Mouse (Mus musculus) thymus, adult 2 months (tissue): ENCODE results near the gene Zdhhc4. TPM values are rescaled to one million over a fixed set of nuclear protein-coding genes. Genes with fewer than 3 reads are reported as not detected.

Experiments
- DNase-seq: peaks from one replicate; pipeline ENCODE4 v3.0.0; 2021
- H3K27ac ChIP-seq: fragments of 200-500 bp; 2 replicates; pipeline ENCODE4 v1.5.1; 2012; ENCODE audit warnings: low read length, control low read depth; ENCODE audit not compliant: control insufficient read depth, insufficient read depth
- H3K27me3 ChIP-seq: fragments of 200-500 bp; 2 replicates; pipeline ENCODE4 v1.6.1; 2012; ENCODE audit warnings: mild to moderate bottlenecking, low read length, moderate library complexity, mixed read lengths; ENCODE audit not compliant: control insufficient read depth, insufficient read depth
- H3K36me3 ChIP-seq: fragments of 200-500 bp; 2 replicates; pipeline ENCODE4 v1.6.1; 2012; ENCODE audit warnings: mild to moderate bottlenecking, low read length, moderate library complexity; ENCODE audit not compliant: control insufficient read depth, insufficient read depth
- H3K4me1 ChIP-seq: fragments of 200-500 bp; replicated peaks from 2 replicates; pipeline ENCODE4 v1.6.1; 2012; ENCODE audit warnings: low read length; ENCODE audit not compliant: control insufficient read depth, insufficient read depth
- H3K4me3 ChIP-seq: fragments of 200-500 bp; 2 replicates; pipeline ENCODE4 v1.5.1; 2012; ENCODE audit warnings: mild to moderate bottlenecking, low read length, control low read depth, moderate library complexity; ENCODE audit not compliant: control insufficient read depth, insufficient read depth
- CTCF ChIP-seq: fragments of 200-500 bp; IDR thresholded peaks from 2 replicates; pipeline ENCODE4 v1.5.1; 2012; ENCODE audit warnings: mild to moderate bottlenecking, control low read depth, low read length, moderate library complexity, borderline replicate concordance; ENCODE audit not compliant: control insufficient read depth, poor library complexity, insufficient read depth; ENCODE audit errors: extremely low read depth
- POLR2A ChIP-seq: fragments of 200-500 bp; IDR thresholded peaks from 2 replicates; pipeline ENCODE4 v1.6.1; 2012; ENCODE audit warnings: mild to moderate bottlenecking, low read length, control low read depth, moderate library complexity; ENCODE audit not compliant: control insufficient read depth, poor library complexity, insufficient read depth; ENCODE audit errors: extremely low read depth
- WGBS: fragments of 180-500 bp; shearing (Covaris S2); methylation state at CpG from one replicate; pipeline ENCODE4 v1.1.7; 2018; 5-methylcytosine and 5-hydroxymethylcytosine counted together
- polyA plus RNA-seq: library from polyadenylated mRNA; depleted of rRNA; stranded (reverse); fragments of >200 nt; gene quantifications from 2 replicates; pipeline ENCODE4 v1.2.3, GENCODE M21; 2012

Gene Zdhhc4
- polyA plus RNA-seq, 1 experiment = 118 TPM

GRCm38 (mm10) chr5:143357564-143357963 is 28.5 kb upstream of the Zdhhc4 start:
- 9% methylated on average over 28 of the region's 28 CpGs for whole genome bisulfite sequencing
- H3K36me3 ChIP-seq = no peaks in the 10 kb centered on the region
- H3K27me3 ChIP-seq = no peaks in the 10 kb centered on the region; the same call in 1 of the 2 replicates
- H3K27ac ChIP-seq = no peak overlapping the region
- TF ChIP-seq POLR2A = no peak
- no peak for TF ChIP-seq CTCF
- DNase-seq = no peak
- no peak overlapping the region for H3K4me3 ChIP-seq
- no peaks in the 10 kb centered on the region for H3K4me1 ChIP-seq

GRCm38 (mm10) chr5:143356686-143357388 is 27.8 kb upstream of the Zdhhc4 start, which contains the start of gene Grid2ip:
TSS of gene Grid2ip (plus strand) at chr5:143357338.
- no peak for TF ChIP-seq POLR2A
- DNase-seq = no peak
- H3K4me3 ChIP-seq = no peak within 1 kb of the TSS
- H3K36me3 ChIP-seq = no peaks in the 10 kb centered on the region
- H3K27me3 ChIP-seq = no peaks in the 10 kb centered on the region; the same call in 1 of the 2 replicates
- 42% methylated on average over 17 of the region's 17 CpGs for WGBS
- no peaks in the 10 kb centered on the region for H3K4me1 ChIP-seq
- no peak within 1 kb of the TSS for H3K27ac ChIP-seq

GRCm38 (mm10) chr5:143356017-143356416 is 27.0 kb upstream of the Zdhhc4 start:
- 36% methylated on average over 5 of the region's 5 CpGs for WGBS
- Histone ChIP-seq H3K4me1 (no peaks in the 10 kb centered on the region), H3K36me3 (no peaks in the 10 kb centered on the region), H3K4me3 (no peak overlapping the region), H3K27me3 (no peaks in the 10 kb centered on the region; the same call in 1 of the 2 replicates), H3K27ac (no peak overlapping the region)
- DNase-seq = no peak
- TF ChIP-seq POLR2A (no peak), CTCF (no peak)

GRCm38 (mm10) chr5:143346367-143346766 is 17.3 kb upstream of the Zdhhc4 start:
- Histone ChIP-seq H3K4me1 (no peaks in the 10 kb centered on the region), H3K36me3 (no peaks in the 10 kb centered on the region), H3K27ac (no peak overlapping the region), H3K4me3 (no peak overlapping the region), H3K27me3 (no peaks in the 10 kb centered on the region)
- TF ChIP-seq CTCF = no peak
- no peak for TF ChIP-seq POLR2A
- 84% methylated on average over 8 of the region's 8 CpGs for WGBS
- DNase-seq = no peak

- 54% methylated on average over 6 of the region's 6 CpGs for WGBS
Observed at GRCm38 (mm10) chr5:143339603-143340002, 10.5 kb upstream of the Zdhhc4 start.

GRCm38 (mm10) chr5:143336559-143336958 is 7.5 kb upstream of the Zdhhc4 start:
- Histone ChIP-seq H3K4me1 (no peaks in the 10 kb centered on the region), H3K27ac (no peak overlapping the region), H3K36me3 (no peaks in the 10 kb centered on the region), H3K4me3 (no peak overlapping the region), H3K27me3 (no peaks in the 10 kb centered on the region)
- TF ChIP-seq POLR2A = no peak
- no peak for TF ChIP-seq CTCF
- WGBS = 67% methylated on average over 6 of the region's 6 CpGs
- no peak for DNase-seq

More at GRCm38 (mm10) chr5:143339603-143340002, 10.5 kb upstream of the Zdhhc4 start:
- no peaks in the 10 kb centered on the region for H3K4me1 ChIP-seq
- H3K36me3 ChIP-seq = no peaks in the 10 kb centered on the region
- no peak overlapping the region for H3K4me3 ChIP-seq
- TF ChIP-seq CTCF (no peak), POLR2A (no peak)
- H3K27me3 ChIP-seq = no peaks in the 10 kb centered on the region
- no peak overlapping the region for H3K27ac ChIP-seq
- no peak for DNase-seq

GRCm38 (mm10) chr5:143335089-143335460 is 6.0 kb upstream of the Zdhhc4 start:
- DNase-seq = no peak
- Histone ChIP-seq H3K27me3 (no peaks in the 10 kb centered on the region), H3K27ac (no peak overlapping the region), H3K4me3 (no peak overlapping the region), H3K4me1 (no peaks in the 10 kb centered on the region), H3K36me3 (no peaks in the 10 kb centered on the region)
- no peak for TF ChIP-seq POLR2A
- no peak for TF ChIP-seq CTCF
- WGBS = 81% methylated on average over 7 of the region's 7 CpGs
